Mouse (Mus musculus) heart, embryonic 13.5 days (tissue): ENCODE measurements around the gene Gm17361. TPM values are rescaled to one million over a fixed set of nuclear protein-coding genes. Genes with fewer than 3 reads are reported as not detected.
"Not testable (repeated sequence)": the region's sequence is repeated elsewhere in the genome, so short reads cannot be mapped to it uniquely, and the experiment has no call there.

Experiments
- ATAC-seq: fragments of 200-750 bp; cut with Nextera tagmentation; 2 replicates; pipeline ENCODE4 v1.8.0; 2017; ENCODE audit warnings: moderate TSS enrichment; ENCODE audit not compliant: insufficient number of reproducible peaks, low FRiP score, low TSS enrichment; ENCODE audit errors: extremely low read depth
- H3K27ac ChIP-seq: fragments of 300-500 bp; sonication (generic); replicated peaks from 2 replicates; pipeline ENCODE4 v1.5.1; 2015; ENCODE audit warnings: moderate library complexity, mild to moderate bottlenecking, inconsistent platforms
- H3K27me3 ChIP-seq: fragments of 300-500 bp; sonication (generic); replicated peaks from 2 replicates; pipeline ENCODE4 v1.6.1; 2015; ENCODE audit warnings: mild to moderate bottlenecking, inconsistent platforms
- H3K36me3 ChIP-seq: fragments of 300-500 bp; sonication (generic); 2 replicates; pipeline ENCODE4 v1.6.1; 2015; ENCODE audit warnings: mild to moderate bottlenecking, inconsistent platforms
- H3K4me1 ChIP-seq: fragments of 300-500 bp; sonication (generic); 2 replicates; pipeline ENCODE4 v1.6.1; 2015; ENCODE audit warnings: inconsistent platforms
- H3K4me2 ChIP-seq: fragments of 300-500 bp; sonication (generic); 2 replicates; pipeline ENCODE4 v1.6.1; 2015; ENCODE audit warnings: inconsistent platforms, mild to moderate bottlenecking, moderate library complexity
- H3K4me3 ChIP-seq: fragments of 300-500 bp; sonication (generic); 2 replicates; pipeline ENCODE4 v1.5.1; 2015; ENCODE audit warnings: moderate library complexity, mild to moderate bottlenecking, inconsistent platforms
- H3K9ac ChIP-seq: fragments of 300-500 bp; sonication (generic); 2 replicates; pipeline ENCODE4 v1.6.1; 2015; ENCODE audit warnings: inconsistent platforms, mild to moderate bottlenecking, moderate library complexity
- H3K9me3 ChIP-seq: fragments of 300-500 bp; sonication (generic); 2 replicates; pipeline ENCODE4 v1.6.1; 2016; ENCODE audit warnings: inconsistent platforms
- WGBS: fragments of 180-500 bp; shearing (Covaris S2); methylation state at CpG from one replicate; pipeline ENCODE4 v1.1.7; 2015; ENCODE audit warnings: mixed read lengths; 5-methylcytosine and 5-hydroxymethylcytosine counted together
- polyA plus RNA-seq: library from polyadenylated mRNA; unstranded; fragments of >200 nt; fragmentation: Nextera tagmentation; extraction: Ambion mirVana; gene quantifications from 2 replicates; pipeline ENCODE4 v1.2.1, GENCODE M21; 2015

Gm17361 gene
- polyA plus RNA-seq, result not detected in 2 replicates

DNA sequence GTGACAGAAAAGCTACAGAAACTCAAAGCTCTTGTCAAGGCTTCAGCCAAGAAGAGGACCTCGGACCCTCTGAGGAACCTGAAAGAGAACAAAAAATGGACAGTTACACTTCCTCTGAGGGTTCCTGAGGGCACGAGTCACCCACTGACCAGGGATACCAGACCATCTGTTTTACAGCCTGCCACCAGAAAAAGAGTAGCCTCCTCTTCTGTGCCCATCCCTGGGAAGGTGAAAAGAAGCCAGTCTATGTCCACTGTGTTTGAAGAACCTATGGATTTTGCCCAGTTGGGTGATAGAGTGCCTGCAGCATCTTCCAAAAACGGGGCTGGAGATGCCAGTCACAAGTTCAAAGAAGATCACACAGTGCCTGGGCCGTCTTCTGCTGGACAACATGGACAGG, at the start of gene Gm17361:
TSS of gene Gm17361 (plus strand) at position 301 of the 400 bp plus-strand sequence.
- not testable (repeated sequence) for H3K9me3 ChIP-seq, H3K36me3 ChIP-seq, H3K4me1 ChIP-seq, ATAC-seq, H3K4me3 ChIP-seq, H3K27me3 ChIP-seq, H3K27ac ChIP-seq, H3K4me2 ChIP-seq, H3K9ac ChIP-seq
- no CpG with 5 or more reads among the region's 4 CpGs for WGBS
